Mouse (Mus musculus): Measurements from ENCODE around the gene Eps8. TPM values are rescaled to one million over a fixed set of nuclear protein-coding genes. Genes with fewer than 3 reads are reported as not detected.

The Eps8 gene
- total and polyA plus RNA-seq, 3 experiments, result 0.08 to 0.15 TPM; not detected in 1

- Histone ChIP-seq H3K9ac (ENCODE audit: control insufficient read depth, low read depth, low read length, poor library complexity, severe bottlenecking) (no peak overlapping the region), H3K79me2 (ENCODE audit: control insufficient read depth, insufficient read depth, low read length, poor library complexity) (no peaks in the 10 kb centered on the region), H3K27me3 (ENCODE audit: control insufficient read depth in 1 of 2, insufficient read depth in 2 of 2, low read length in 2 of 2) (no peaks in the 10 kb centered on the region), H3K4me3 (ENCODE audit: control insufficient read depth in 1 of 2, insufficient read depth in 1 of 2, low read depth in 2 of 2, low read length in 2 of 2) (no peak overlapping the region), H3K9me3 (replicated peaks; ENCODE audit: insufficient read depth, low read length) (no peaks in the 10 kb centered on the region), H3K36me3 (ENCODE audit: control insufficient read depth in 1 of 2, insufficient read depth in 2 of 2, low read length in 2 of 2) (no peaks in the 10 kb centered on the region), H3K27ac (ENCODE audit: control insufficient read depth, low read depth, low read length) (no peak overlapping the region), H3K4me1 (ENCODE audit: control insufficient read depth in 1 of 2, insufficient read depth in 2 of 2, low read length in 2 of 2) (no peaks in the 10 kb centered on the region)
- no peak for DNase-seq (ENCODE audit: low read depth, low spot score)
- TF ChIP-seq POLR2AphosphoS2 (IDR thresholded peaks at IDR 0.05; ENCODE audit: low read length) (no peak), MAZ (IDR thresholded peaks at IDR 0.05; ENCODE audit: low read depth, low read length) (no peak), BHLHE40 (IDR thresholded peaks at IDR 0.05; ENCODE audit: borderline replicate concordance, low read depth, low read length) (no peak), MEF2A (IDR thresholded peaks at IDR 0.05; ENCODE audit: extremely low read depth, insufficient replicate concordance, low read depth, low read length, poor library complexity, severe bottlenecking) (no peak), JUND (IDR thresholded peaks at IDR 0.05; ENCODE audit: low read depth, low read length) (no peak), TBP (IDR thresholded peaks at IDR 0.05; ENCODE audit: low read depth, low read length) (no peak), UBTF (IDR thresholded peaks at IDR 0.05; ENCODE audit: borderline replicate concordance, insufficient read depth, low read depth, low read length) (no peak), HCFC1 (IDR thresholded peaks at IDR 0.05; ENCODE audit: low read depth, low read length) (no peak), EP300 (IDR thresholded peaks at IDR 0.05; ENCODE audit: low read depth in 1 of 2, low read length in 2 of 2) (no peak), ZMIZ1 (IDR thresholded peaks at IDR 0.05; ENCODE audit: low read depth, low read length) (no peak), TAL1 (IDR thresholded peaks at IDR 0.05; ENCODE audit: low read length) (no peak), SMC3 (IDR thresholded peaks at IDR 0.05; ENCODE audit: low read depth, low read length) (no peak), MAX (IDR thresholded peaks at IDR 0.05; ENCODE audit: low read length) (no peak)
These were observed 13.0 kb upstream of the Eps8 start for GRCm38 (mm10) chr6:137667665-137668064.

- H3K9ac ChIP-seq (ENCODE audit: control insufficient read depth, low read depth, low read length, poor library complexity, severe bottlenecking), result no peak overlapping the region
- no peaks in the 10 kb centered on the region for H3K27me3 ChIP-seq (ENCODE audit: control insufficient read depth in 1 of 2, insufficient read depth in 2 of 2, low read length in 2 of 2)
- H3K27ac ChIP-seq (ENCODE audit: control insufficient read depth, low read depth, low read length), result no peak overlapping the region
- no peaks in the 10 kb centered on the region for H3K4me1 ChIP-seq (ENCODE audit: control insufficient read depth in 1 of 2, insufficient read depth in 2 of 2, low read length in 2 of 2)
- H3K79me2 ChIP-seq (ENCODE audit: control insufficient read depth, insufficient read depth, low read length, poor library complexity), result no peaks in the 10 kb centered on the region
- no peak for TF ChIP-seq NELFE (IDR thresholded peaks at IDR 0.05; ENCODE audit: low read depth, low read length)
- TF ChIP-seq RAD21 (IDR thresholded peaks at IDR 0.05; ENCODE audit: low read depth, low read length), result no peak
- no peak for TF ChIP-seq MYB (IDR thresholded peaks at IDR 0.05; ENCODE audit: low read depth, low read length)
- no peak for TF ChIP-seq SMC3 (IDR thresholded peaks at IDR 0.05; ENCODE audit: low read depth, low read length)
- no peak for TF ChIP-seq TCF12 (IDR thresholded peaks at IDR 0.05; ENCODE audit: low read depth, low read length)
- no peak for TF ChIP-seq ZC3H11A (IDR thresholded peaks at IDR 0.05; ENCODE audit: low read depth, low read length)
- no peak for TF ChIP-seq GATA1 (IDR thresholded peaks at IDR 0.05; ENCODE audit: low read depth, low read length)
- no peak for TF ChIP-seq CHD1 (IDR thresholded peaks at IDR 0.05; ENCODE audit: low read depth, low read length)
- TF ChIP-seq TAL1 (IDR thresholded peaks at IDR 0.05; ENCODE audit: low read length), result no peak
- TF ChIP-seq KAT2A (conservative IDR thresholded peaks at IDR 0.05; ENCODE audit: low read depth, low read length), result no peak
- TF ChIP-seq MEF2A (IDR thresholded peaks at IDR 0.05; ENCODE audit: extremely low read depth, insufficient replicate concordance, low read depth, low read length, poor library complexity, severe bottlenecking), result no peak
- no peak for TF ChIP-seq POLR2AphosphoS2 (IDR thresholded peaks at IDR 0.05; ENCODE audit: low read length)
- TF ChIP-seq BHLHE40 (IDR thresholded peaks at IDR 0.05; ENCODE audit: borderline replicate concordance, low read depth, low read length), result no peak
- no peak for TF ChIP-seq ELF1 (IDR thresholded peaks at IDR 0.05; ENCODE audit: low read depth, low read length)
- TF ChIP-seq USF2 (IDR thresholded peaks at IDR 0.05; ENCODE audit: borderline replicate concordance in 1 of 2, insufficient read depth in 1 of 2, low read depth in 1 of 2, low read length in 2 of 2), result no peak
- DNase-seq (ENCODE audit: low read depth, low spot score), result no peak
- no peaks in the 10 kb centered on the region for H3K36me3 ChIP-seq (ENCODE audit: control insufficient read depth in 1 of 2, insufficient read depth in 2 of 2, low read length in 2 of 2)
- H3K4me3 ChIP-seq (ENCODE audit: control insufficient read depth in 1 of 2, insufficient read depth in 1 of 2, low read depth in 2 of 2, low read length in 2 of 2), result no peak overlapping the region
- H3K9me3 ChIP-seq (replicated peaks; ENCODE audit: insufficient read depth, low read length), result no peaks in the 10 kb centered on the region
These were observed 10.3 kb upstream of the Eps8 start for GRCm38 (mm10) chr6:137664936-137665335.
